ENCODE assay signal across 26 mouse cellular contexts in genomic region chr1:59698207-59698606, GRCm38 (mm10). TPM values are rescaled to one million over a fixed set of nuclear protein-coding genes. Genes with fewer than 3 reads are reported as not detected.
DNase-seq lines count a peak whose midpoint lies in the region; ATAC-seq and TF ChIP-seq lines count a peak whose summit lies in the region.
"Had no signal": no experiment of that assay in that cellular context is flagged by ENCODE, and none has a peak within 500 bp of the region (broad histone marks: within the 10 kb centered on the region; RNA-seq: fewer than 3 reads in every experiment).

No protein-coding gene starts in this region.

- no peaks in the 10 kb centered on the region for H3K27me3 ChIP-seq in E14TG2a.4 (ENCODE audit: insufficient read depth, low read length)
- H3K27me3 ChIP-seq: CH12.LX; embryonic facial prominence, embryonic 12.5 days; forebrain, embryonic 13.5 days; forebrain, embryonic 15.5 days; Patski had no signal

- peak; percentile 30 for DNase-seq in heart, adult 11 months
- no peak for DNase-seq in heart, adult 8-10 months (ENCODE audit: low spot score)
- DNase-seq in ES-CJ7 (ENCODE audit: low read depth, low spot score) (peak; percentile 57), R1 (ENCODE audit: low read depth, low spot score) (peak; percentile 61)
- no peak for DNase-seq in gastrocnemius, postnatal 36 days
- DNase-seq in heart, postnatal 14 days = no peak
- DNase-seq: adrenal gland, adult 2 months; adrenal gland, postnatal 10 days; adrenal gland, postnatal 25 days; B cell, adult 2 months; cerebellum, adult 11 months; cerebellum, adult 2 months; cerebellum, adult 9-10 months; cerebellum, postnatal 10 days; cerebellum, postnatal 25 days; forebrain, postnatal 0 days had no signal

- intact Hi-C loops in gastrocnemius, postnatal 36 days (cut with DNase I) = no loop called here
- intact Hi-C loops in heart, postnatal 14 days (cut with DNase I) = no loop called here

- no peak for TF ChIP-seq CTCF in E14TG2a.4 (conservative IDR thresholded peaks at IDR 0.05; ENCODE audit: low read length)

- H3K4me3 ChIP-seq in E14TG2a.4 (replicated peaks; ENCODE audit: low read length) = peak overlapping the region; percentile 61
- H3K4me3 ChIP-seq: embryonic facial prominence, embryonic 10.5 days; embryonic facial prominence, embryonic 12.5 days; forebrain, embryonic 13.5 days; forebrain, embryonic 15.5 days had no signal

- H3K9me3 ChIP-seq in E14TG2a.4 (ENCODE audit: low read length) = no peaks in the 10 kb centered on the region
- H3K9me3 ChIP-seq: embryonic facial prominence, embryonic 10.5 days; embryonic facial prominence, embryonic 12.5 days; forebrain, embryonic 13.5 days; forebrain, embryonic 15.5 days; G1E had no signal

- ATAC-seq in megakaryocyte-erythroid progenitor cell, adult 5-6 weeks (replicated peaks; ENCODE audit: low FRiP score, low TSS enrichment, poor library complexity, severe bottlenecking) = no peak
- ATAC-seq: CD4-positive, CD25-positive, alpha-beta regulatory T cell, adult 4 months; forebrain, embryonic 13.5 days; forebrain, embryonic 15.5 days; forebrain, postnatal 0 days; Patski had no signal

- peaks cover 94% of the 10 kb centered on the region for H3K36me3 ChIP-seq in E14TG2a.4 (ENCODE audit: insufficient read depth, low read length)

- peaks cover 70% of the 10 kb centered on the region for H3K4me1 ChIP-seq in E14TG2a.4 (replicated peaks; ENCODE audit: low read depth, low read length)
- H3K4me1 ChIP-seq: embryonic facial prominence, embryonic 10.5 days; embryonic facial prominence, embryonic 12.5 days; forebrain, embryonic 13.5 days; forebrain, embryonic 15.5 days had no signal

RNA-seq across cellular contexts. Expression of gene Nop58, which starts 13.4 kb away (rescaled TPM):
- total RNA-seq in heart, adult 8-10 months (2022) = 10 to 100 TPM; 26.2 to 35.4 (median 28.1) TPM
- 255 and 369 TPM in 2 replicates for total RNA-seq in megakaryocyte-erythroid progenitor cell, adult 5-6 weeks (2014; fragmentation: Nextera tagmentation)
- total RNA-seq in megakaryocyte-erythroid progenitor cell, adult 5-6 weeks (2017) = 2,583 and 2,929 TPM in 2 replicates
- total RNA-seq in gastrocnemius, postnatal 36 days (2021) = 10 to 100 TPM; 18.5 to 26.9 TPM
- 10 to 100 TPM; 29.5 to 37.9 TPM for total RNA-seq in heart, postnatal 14 days (2021)

RNA-seq across cellular contexts. Expression of gene Sumo1, which starts 27.6 kb away (rescaled TPM):
- 10 to 100 TPM; 57.1 to 62.9 (median 62.1) TPM for total RNA-seq in heart, adult 8-10 months (2022)
- 201 and 227 TPM in 2 replicates for total RNA-seq in megakaryocyte-erythroid progenitor cell, adult 5-6 weeks (2014; fragmentation: Nextera tagmentation)
- total RNA-seq in megakaryocyte-erythroid progenitor cell, adult 5-6 weeks (2017) = 163 and 238 TPM in 2 replicates
- 10 to 100 TPM; 43.2 to 54.1 TPM for total RNA-seq in gastrocnemius, postnatal 36 days (2021)
- total RNA-seq in heart, postnatal 14 days (2021) = 10 to 100 TPM; 55.6 to 58.2 TPM

Comparison
In these comparisons a context has a peak if more than half of its experiments do, and no peak if none do; other contexts are left out.
1. DNase-seq: peak in heart, adult 11 months (single experiment), ES-CJ7 (single experiment) and R1 (single experiment); none in heart, adult 8-10 months (single experiment), gastrocnemius, postnatal 36 days (0 of 2) and heart, postnatal 14 days (0 of 2).
2. RNA of gene Nop58, which starts 13.4 kb away (total RNA-seq): 255 to 2,929 TPM in megakaryocyte-erythroid progenitor cell, adult 5-6 weeks; 29.5 to 37.9 TPM in heart, postnatal 14 days, 26.2 to 35.4 TPM in heart, adult 8-10 months and 18.5 to 26.9 TPM in gastrocnemius, postnatal 36 days; every median in the first group is over 4 times any median in the second.